Mouse (Mus musculus): Measurements from ENCODE around the gene Mex3d. TPM values are rescaled to one million over a fixed set of nuclear protein-coding genes. Genes with fewer than 3 reads are reported as not detected.
A peak's percentile ranks its signal among the peaks of the same experiment; 100 is the strongest.

The Mex3d gene
- total RNA-seq, 4 experiments from 2014 or later: 18.9 to 20.3 (median 19.6) TPM

DNA sequence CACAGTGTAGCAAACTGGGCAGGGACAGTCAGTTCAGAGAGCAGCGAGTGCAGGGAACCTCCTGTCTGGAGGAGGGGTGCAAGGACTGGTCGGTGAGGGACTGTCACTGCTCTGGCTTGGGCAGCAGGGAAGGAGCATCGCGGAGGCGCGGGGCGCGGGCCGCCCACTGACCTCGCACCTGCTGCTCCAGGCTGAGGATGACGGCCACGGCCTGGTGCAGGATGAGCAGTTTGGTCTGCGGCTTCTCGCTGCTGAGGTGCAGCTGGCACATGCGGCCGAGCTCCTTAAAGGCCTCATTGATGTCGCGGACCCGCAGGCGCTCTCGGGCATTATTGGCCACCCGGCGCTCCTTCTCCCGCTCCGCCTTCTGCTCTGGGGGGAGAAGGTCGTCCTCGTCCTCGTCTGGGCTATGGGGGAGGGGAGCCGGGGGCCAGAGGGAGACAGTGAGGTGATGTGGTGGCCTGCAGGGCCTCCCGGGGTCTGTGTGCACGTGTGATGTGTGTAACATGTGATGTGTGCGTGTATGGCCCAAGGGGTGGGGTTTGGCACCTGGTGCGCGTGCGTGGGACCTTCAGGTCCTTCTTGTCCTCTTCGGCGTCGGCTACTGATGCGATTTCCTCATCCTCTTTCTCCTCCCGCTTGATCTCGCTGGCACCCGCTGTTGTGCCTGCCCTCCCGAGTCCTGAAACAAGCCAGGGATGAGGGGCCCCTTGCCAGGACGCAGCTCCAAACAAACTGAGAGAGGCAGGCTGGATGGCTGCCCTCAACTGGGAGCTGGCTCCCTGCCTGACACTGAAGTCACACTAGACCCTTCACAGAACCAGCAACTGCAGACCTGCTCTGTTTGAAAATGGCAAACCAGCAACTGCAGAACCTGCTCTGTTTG, 25.4 kb upstream of the Mex3d start:
- peak; percentile 34 to 72 for DNase-seq (ENCODE audit: low spot score in 2 of 2)

DNA sequence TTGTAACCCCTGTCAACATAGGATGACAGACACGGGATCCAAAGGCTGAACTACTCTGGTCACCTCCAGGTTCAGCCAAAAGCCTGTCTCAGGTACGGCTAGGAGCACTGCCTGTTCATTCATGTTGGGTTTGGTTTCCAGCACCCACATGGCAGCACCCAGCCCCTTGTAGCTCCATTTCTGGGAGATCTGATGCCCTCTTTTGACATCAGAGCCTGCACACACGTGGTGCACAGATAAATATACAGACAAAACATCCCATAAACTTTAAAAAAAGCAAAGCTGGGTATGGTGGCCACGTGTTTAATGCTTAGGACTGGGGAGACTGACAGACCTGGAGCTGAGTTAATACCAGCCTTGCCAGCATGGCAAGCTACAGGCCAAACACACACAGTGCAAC, 20.5 kb upstream of the Mex3d start:
- no peak for DNase-seq (ENCODE audit: low spot score in 2 of 2)

DNA sequence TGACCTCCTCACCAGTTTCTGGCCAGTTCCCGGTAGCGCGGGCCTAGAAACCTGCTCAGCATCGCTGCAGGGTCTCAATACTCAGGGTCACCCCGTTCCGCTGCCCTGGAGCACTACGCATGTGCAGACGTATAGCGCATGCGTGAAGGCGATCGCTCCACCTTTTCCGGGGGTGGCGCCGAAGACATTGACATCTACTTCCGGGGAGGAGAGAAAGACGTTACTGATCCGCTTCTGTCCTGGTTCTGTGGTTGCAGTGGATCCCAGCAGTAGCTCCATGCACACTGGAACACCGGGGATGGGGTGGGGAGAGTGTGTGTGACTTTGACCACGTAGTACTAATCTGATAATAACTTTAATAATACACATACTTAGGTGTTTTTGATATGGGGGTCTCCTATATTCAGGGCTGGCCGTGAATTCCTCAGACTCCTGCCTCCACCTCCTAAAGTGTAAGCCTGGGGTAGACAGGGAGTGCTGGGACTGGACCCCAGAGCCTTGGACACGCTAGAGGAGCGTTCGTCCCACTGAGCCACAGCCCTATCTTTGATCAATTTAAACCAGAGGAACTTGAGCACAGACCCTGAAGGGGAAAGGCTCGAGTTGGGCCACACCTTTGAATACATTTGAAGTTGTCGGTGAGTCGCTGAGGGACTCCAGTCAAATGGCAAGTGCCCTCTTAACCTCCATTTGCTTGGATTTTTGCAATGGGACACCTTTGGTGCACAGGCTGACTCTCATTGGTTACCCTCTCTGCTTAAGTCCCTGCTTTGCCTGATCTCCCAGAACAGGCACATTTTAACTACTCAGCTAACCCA, 19.4 kb upstream of the Mex3d start, which contains the start of gene Uqcr11:
TSS of gene Uqcr11 (minus strand) at position 147 of the 818 bp plus-strand sequence.
- peak; percentile 78 to 90 for DNase-seq (ENCODE audit: low spot score in 2 of 2)

DNA sequence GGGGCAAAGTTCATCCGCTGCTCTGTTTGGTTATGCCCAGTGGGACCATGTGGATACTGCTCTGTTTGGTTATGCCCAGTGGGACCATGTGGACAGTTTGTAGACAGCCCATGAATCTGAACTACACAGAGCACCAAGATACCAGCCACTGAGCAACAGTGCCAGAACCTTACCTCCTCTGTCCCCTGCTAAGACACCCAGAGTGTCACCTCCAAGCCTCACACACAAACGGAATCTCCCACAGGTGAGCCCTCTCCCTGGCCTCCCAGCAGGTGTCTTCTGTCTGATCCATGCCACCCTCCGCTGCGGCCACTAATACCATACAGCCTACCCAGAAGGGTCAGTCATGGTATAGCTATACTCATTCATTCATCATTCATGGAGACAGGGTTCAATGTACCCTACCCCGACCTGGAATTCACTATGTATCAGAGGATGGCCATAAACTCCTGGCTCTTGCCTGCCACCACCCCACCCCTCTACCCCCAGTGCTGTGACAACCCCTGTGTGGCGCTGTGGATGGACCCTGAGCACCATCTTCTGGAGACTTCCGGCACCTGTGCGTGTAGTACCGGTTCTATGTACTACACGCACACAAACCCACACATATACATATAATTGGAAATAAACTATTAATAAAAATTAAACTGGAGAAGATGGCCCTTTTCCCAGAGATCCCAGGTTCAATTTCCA, 18.2 kb upstream of the Mex3d start:
- DNase-seq (ENCODE audit: low spot score in 2 of 2): no peak

DNA sequence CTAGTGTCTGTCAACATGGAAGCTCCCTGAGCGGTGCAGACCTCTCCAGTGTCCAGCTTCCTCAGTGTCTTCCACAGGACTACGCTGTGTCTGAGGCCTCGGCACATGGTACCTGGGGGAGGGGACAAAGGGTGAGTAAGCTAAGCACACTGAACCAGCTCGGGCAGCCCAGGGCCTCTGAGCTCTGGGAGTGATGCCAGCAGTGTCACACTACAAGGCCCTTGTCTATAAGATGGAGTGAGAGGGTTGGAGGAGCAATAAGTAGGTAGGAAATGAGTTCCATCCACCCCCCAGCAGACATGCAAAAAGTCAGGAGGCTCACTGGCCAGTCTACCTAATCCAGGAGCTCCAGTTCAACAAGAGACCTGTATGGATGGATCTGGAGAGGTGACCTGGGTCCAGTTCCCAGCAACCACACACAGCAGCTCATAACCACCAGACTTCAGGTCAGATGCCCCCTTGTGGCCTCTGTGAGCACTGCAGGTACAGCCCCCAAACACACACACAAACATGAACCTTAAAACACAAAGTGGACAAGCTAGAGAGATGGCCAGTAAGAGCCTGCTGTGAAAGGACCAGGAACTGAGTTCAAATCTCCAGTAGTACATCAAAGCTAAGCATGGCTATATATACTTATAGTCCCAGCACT, 15.7 kb upstream of the Mex3d start:
- no peak for DNase-seq (ENCODE audit: low spot score in 2 of 2)

DNA sequence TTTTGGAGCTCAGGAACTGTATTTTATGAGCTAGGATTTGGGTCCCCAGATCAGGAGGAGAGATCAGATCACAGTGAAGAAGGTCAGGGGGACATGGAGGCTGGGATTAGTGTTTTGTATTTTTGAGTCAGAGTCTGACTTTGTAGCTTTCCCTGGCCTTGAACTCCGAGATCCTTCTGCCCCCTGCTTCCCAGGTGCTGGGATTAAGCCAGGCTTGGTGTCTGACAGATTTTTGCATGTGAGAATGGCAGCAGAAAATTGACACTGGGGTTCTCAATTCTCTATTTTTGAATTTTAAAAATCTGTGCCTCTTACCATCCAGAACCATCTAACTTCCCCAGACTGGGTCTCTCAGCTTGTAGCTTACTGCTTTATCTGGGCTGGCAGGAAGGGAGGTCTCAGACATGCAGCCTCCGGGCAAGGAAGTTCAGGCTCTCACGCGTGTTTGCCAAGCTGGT, 13.3 kb upstream of the Mex3d start:
- no peak for DNase-seq (ENCODE audit: low spot score in 2 of 2)

DNA sequence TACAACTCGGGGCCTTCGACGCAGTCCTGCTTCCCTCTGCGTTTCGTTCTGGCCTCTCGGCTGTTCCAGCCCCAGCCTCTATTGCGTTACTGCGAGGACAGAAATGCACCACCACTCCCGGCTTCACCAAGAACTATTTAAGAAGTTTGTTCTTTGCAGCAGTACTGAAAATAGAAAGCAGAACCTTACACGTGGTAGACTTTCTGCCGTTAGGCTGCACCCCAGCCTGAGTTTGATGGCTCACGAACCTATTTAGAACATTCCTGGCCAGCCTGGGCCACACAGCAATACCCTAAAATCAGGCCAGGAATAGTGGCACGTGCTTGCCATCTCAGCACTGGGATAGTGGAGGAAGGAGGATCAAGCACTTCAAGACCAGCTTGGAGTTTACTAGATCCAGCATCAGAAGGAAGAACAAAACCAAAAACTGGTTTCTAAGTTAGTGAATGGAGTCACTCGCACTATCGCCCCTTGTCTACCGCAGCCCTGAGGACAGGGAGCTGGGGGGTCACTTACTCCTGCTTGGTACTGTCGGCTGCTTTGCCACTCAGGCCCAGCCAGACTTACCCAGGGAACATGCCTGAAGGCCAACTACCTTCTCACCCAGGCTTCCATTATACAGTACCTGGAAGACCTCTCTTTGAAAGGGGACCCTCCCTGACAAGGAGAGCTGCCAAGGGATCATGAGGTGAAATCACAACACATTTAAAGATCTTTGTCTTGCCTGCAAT, 12.7 kb upstream of the Mex3d start:
- no peak for DNase-seq (ENCODE audit: low spot score in 2 of 2)

DNA sequence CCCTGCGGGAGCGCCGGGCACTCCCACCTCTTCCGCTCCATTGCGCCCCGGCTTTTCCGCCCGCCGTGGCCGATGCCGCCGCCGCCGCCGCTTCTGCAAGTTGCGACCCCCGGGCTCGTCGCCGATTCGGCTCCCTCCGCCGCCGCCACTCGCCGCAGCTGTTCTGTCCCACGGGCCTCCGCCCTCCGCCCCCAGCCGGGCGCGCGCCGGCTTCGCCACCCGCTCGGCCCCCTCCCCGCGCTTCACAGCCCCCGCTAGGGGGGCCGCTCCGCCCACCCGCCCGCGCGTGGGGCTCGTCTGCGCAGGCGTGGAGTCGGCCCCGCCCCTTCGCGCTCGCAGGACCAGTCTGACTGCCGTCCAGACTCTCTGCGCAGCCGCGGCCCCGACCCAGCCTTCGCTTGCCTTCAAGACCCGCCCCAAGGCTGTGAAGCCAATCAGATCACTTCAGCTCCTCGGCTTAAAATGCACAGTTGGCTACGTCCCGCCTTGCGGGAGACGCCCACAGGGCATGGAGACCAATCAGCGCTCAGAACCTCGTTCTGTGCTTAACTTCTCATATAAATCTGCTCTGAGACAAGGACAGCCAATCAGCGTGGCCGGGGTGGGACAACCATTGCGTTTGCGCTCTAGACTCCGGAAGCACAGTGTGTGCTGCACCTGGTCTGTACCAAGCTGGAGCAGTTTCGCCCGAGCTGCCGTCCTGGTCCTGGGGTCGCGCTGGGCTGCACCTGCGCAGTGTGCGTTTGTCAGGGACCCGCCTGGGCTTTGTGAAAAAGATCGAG, 11.9 kb upstream of the Mex3d start, which contains the start of gene Mbd3:
TSS of gene Mbd3 (minus strand) at position 360 of the 782 bp plus-strand sequence.
- peak; percentile 96 to 100 for DNase-seq (ENCODE audit: low spot score in 2 of 2)

DNA sequence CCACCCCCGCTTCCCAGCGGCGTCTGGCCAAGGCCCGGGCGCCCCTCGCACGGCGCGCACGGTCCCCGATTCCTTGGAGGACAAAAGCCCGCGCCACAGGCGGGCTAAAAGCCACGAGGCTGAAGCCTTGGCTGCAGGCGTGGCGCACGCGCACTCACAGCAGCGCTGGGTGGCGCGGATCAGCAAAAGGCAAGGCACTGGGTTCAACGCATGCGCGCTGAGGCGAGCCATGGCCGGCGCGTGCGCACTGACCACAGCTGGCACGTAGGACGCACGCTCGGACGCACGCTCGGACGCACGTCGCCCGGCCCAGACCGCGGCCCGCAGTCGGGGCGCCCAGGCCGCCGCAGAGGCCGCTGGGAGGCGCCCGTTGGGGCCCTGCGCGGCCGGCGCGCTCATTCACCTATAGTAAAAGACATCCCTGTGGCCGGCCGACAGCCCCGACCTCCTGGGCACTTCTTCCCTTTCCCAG, 11.3 kb upstream of the Mex3d start:
- DNase-seq (ENCODE audit: low spot score in 2 of 2): peak; percentile 94 to 97

DNA sequence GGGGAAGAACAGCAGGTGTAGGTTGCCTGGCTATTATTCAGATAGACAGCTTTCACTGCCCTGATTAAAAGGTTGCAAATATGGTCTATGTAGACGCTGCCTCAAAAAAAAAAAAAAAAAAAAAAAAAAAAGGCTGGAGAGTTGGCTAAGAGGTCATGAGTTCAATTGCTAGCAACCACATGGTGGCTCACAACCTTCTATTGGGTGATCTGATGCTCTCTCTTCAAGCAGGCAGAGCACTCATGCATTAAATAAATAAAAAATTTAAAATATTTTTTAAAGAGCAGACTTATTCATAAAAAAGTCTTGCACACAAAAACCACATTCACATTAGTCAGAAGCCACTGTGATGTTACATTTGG, 10.7 kb upstream of the Mex3d start:
- DNase-seq (ENCODE audit: low spot score in 2 of 2): no peak

DNA sequence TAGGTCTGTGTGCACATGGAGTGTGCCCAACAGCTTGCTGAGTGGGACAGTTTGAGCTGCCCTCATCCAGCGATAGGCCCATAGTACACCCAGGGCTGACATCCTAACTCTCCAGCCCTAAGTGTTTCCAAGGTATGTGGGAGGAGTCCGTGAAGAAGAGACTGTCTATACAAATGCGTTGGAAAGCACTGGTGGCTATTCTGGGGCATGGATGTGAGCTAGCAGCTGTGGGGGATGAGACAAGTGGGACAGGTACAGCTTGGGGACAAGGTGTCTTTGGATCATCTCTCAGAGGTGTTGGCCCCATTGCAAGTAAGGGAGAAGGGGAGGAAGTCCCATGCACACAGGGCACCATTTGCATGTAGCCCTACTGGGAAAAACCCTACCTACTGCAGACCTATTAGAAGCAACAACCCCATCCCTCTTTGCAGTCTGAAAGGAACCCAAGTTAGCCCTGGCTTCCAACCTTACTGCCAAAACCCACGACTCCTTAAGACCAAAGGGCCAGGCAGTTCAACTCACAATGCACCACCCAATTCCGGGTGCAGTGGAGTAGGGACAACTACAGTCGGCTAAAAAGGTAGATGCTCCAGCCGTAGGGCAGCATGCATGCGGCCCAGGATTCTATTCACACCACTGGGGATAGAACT, 10.2 kb upstream of the Mex3d start:
- DNase-seq (ENCODE audit: low spot score in 2 of 2): no peak

DNA sequence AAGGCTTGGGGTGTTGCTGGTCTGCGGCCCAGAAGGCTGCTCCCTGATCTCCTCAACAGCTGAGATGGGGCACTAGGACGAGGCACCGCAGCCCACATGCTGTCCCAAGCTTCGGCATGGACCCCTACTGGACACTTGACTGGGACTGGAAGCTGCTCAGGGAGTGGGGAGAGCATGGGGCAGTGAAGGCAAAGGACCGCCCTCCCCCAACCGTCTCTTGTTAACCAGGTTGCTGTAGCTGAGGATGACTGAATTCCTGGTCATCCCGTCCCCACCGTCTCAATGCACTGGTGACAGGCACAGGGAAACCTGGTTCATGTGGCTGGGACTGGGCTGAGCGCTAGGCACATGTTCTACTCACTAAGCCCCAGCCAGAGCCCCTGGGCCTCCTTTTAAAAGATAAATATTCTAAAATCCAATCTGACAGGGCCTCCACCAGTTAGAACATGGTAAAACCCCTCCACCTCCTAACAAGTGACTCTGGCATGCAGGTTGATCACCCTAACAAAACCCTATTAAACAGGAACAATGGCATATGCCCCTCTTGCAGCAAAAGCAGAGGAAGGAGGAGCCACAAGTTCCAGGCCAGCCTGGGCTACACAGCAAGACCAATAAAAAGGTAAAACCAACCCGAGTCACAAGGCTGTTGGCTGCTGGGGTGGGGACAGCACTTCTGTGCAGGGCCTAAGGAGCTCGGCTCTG, 9.5 kb upstream of the Mex3d start:
- DNase-seq (ENCODE audit: low spot score in 2 of 2): no peak

DNA sequence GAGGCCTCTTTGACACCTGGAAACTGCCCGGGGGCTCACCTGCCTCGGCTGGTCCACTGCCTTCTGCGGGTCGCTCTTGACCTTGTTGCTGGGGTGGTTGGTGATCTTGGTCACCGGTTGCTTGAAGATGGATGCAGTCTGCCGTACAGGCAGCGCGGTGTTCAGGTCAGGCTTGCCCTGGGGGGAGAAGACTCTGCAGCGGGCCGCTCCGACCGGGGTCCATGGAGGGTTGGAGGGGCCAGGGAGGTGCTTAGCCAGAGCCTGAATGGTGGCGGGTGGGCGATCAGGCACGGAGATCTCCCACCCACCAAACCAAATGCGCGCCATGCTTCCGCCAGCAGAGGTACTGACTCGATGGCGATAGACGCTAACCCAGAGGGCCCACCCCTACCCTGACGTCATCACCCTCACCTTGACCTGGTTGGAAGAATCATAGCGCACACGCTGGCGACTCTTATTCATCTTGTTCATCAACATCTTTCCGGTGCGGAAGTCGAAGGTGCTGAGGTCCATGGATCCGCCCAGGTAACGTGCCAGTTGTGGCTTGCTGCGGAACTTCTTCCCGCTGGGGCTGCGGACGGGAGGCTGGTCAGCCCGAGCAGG, 7.7 kb upstream of the Mex3d start:
- DNase-seq (ENCODE audit: low spot score in 2 of 2): no peak

DNA sequence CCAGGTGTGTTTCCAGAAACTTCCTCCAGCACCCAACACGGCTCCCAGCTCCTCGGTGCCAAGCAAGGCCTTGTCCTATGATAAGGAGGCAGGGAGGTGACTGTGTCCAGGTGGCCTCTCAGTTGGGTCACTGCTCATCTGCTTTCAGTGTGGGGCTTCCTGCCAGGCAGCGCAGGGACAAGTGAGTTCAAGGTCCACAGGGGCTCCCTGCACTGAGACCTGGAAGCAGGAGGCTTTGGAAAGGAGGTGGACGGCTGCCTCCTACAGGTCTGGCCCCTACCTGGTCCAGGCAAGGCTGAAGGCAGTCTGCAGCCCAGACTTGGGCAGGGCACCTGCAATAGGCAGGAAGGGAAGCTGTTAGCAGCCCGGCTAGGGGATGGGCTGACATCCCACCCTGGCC, 5.2 kb upstream of the Mex3d start:
- no peak for DNase-seq (ENCODE audit: low spot score in 2 of 2)

DNA sequence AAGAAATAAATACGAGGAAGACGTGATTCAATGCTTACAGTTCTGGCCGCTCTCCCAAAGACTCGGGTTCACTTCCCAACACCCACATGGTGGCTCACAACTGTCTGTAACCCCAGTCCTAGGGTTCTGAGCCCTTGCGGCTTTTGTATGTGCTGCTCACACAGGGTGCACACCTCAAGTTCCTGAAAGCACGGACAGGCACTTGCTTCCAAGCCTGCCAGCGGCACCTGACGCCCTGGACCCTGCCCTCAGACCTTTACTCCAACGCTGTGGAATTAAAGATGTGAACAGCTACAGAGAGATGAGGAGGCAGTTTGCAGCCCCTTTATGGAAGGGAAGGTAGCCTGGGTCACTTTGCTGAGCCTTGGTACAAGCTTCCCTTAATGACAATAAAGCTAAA, 3.2 kb upstream of the Mex3d start:
- DNase-seq (ENCODE audit: low spot score in 2 of 2): no peak

DNA sequence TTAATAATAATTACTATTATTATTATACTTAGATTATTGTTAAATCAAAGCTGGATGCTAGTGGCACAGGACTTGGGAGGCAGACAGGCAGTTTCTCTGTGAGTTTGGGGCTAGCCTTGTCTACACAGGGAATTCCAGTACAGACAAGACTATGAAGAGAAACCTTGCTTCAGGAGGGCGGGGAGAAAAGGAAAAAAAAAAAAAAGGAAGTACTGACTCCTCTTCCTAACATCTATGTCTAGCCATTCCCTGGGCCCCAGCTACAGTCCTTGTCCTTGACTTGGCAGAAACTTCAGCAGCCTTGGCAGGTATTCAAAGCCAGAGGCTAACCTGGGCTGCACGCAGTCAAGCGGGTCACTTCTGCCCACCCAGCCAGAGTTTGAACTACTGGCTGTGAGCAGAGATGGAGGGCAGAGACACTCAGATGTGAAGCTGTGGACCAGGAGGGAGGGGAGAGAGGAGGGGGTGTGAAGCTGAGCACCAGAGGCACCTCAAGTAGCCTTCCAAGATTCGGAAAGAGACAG, 1.8 kb upstream of the Mex3d start:
- DNase-seq (ENCODE audit: low spot score in 2 of 2): no peak

DNA sequence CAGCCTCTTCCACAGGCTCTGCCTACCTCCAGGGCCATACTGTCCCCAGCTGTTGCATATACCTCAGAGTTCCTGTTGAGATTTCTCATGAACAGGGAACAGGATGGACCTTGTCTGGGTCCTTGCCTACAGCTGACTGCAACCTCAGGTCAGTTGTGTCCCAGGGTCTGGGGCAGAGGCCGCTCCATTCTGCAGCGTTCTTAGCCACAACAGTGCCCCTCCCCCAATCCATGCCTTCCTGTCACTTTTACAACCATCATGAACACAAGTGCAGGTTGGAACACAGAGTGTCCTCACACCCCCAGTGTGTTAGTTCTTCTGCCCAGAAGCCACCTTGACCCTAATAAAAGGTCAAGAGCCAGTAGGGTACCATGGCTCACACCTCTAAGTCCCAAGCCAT, 1.3 kb upstream of the Mex3d start:
- no peak for DNase-seq (ENCODE audit: low spot score in 2 of 2)
